Mouse (Mus musculus) neural tube, embryonic 14.5 days (tissue): ENCODE results near the gene Hoxd9. TPM values are rescaled to one million over a fixed set of nuclear protein-coding genes. Genes with fewer than 3 reads are reported as not detected.

ENCODE experiments used
- ATAC-seq: fragments of 200-750 bp; cut with Nextera tagmentation; 2 replicates; pipeline ENCODE4 v1.8.0; 2017; ENCODE audit warnings: low read depth, mild to moderate bottlenecking, moderate TSS enrichment, moderate library complexity
- H3K27ac ChIP-seq: fragments of 300-500 bp; sonication (generic); 2 replicates; pipeline ENCODE4 v1.5.1; 2014; ENCODE audit warnings: low read depth, mild to moderate bottlenecking, control low read depth, low read length, moderate library complexity, mixed read lengths
- H3K27me3 ChIP-seq: fragments of 300-500 bp; sonication (generic); 2 replicates; pipeline ENCODE4 v1.6.1; 2014; ENCODE audit warnings: low read length; ENCODE audit not compliant: control insufficient read depth, insufficient read depth
- H3K36me3 ChIP-seq: fragments of 300-500 bp; sonication (generic); 2 replicates; pipeline ENCODE4 v1.6.1; 2014; ENCODE audit warnings: low read length, mixed read lengths; ENCODE audit not compliant: control insufficient read depth, insufficient read depth
- H3K4me1 ChIP-seq: fragments of 300-500 bp; sonication (generic); 2 replicates; pipeline ENCODE4 v1.6.1; 2014; ENCODE audit warnings: low read length; ENCODE audit not compliant: control insufficient read depth, insufficient read depth
- H3K4me2 ChIP-seq: fragments of 300-500 bp; sonication (generic); 2 replicates; pipeline ENCODE4 v1.6.1; 2014; ENCODE audit warnings: mild to moderate bottlenecking, low read depth, low read length, control low read depth
- H3K4me3 ChIP-seq: fragments of 300-500 bp; sonication (generic); 2 replicates; pipeline ENCODE4 v1.5.1; 2014; ENCODE audit warnings: low read depth, low read length, control low read depth, mixed read lengths
- H3K9ac ChIP-seq: fragments of 300-500 bp; sonication (generic); replicated peaks from 2 replicates; pipeline ENCODE4 v1.6.1; 2014; ENCODE audit warnings: low read depth, mild to moderate bottlenecking, control low read depth, low read length, mixed read lengths
- H3K9me3 ChIP-seq: fragments of 300-500 bp; sonication (generic); 2 replicates; pipeline ENCODE4 v1.6.1; 2016; ENCODE audit warnings: low read length; ENCODE audit not compliant: control insufficient read depth
- WGBS: fragments of 180-500 bp; shearing (Covaris S2); extraction: QIAGEN DNeasy Blood & Tissue Kit; methylation state at CpG from one replicate; pipeline ENCODE4 v1.1.7; 2014; 5-methylcytosine and 5-hydroxymethylcytosine counted together
- polyA plus RNA-seq: library from polyadenylated mRNA; unstranded; fragments of >200 nt; fragmentation: Nextera tagmentation; extraction: Ambion mirVana; gene quantifications from 2 replicates; pipeline ENCODE4 v1.2.1, GENCODE M21; 2014

Hoxd9 gene
- polyA plus RNA-seq, 1 experiment from 2014 or later: 37.4 TPM

GRCm38 (mm10) chr2:74681594-74682531 lies 15.7 kb upstream of the Hoxd9 start:
- Histone ChIP-seq H3K9ac (peak overlapping the region; percentile 66), H3K4me1 (0 out of 2 replicates have a peak, but pooled peaks cover 4% of the 10 kb centered on the region), H3K4me3 (peak overlapping the region; percentile 42), H3K27me3 (peaks cover 53% of the 10 kb centered on the region), H3K9me3 (no peaks in the 10 kb centered on the region), H3K36me3 (no peaks in the 10 kb centered on the region), H3K4me2 (peak overlapping the region; percentile 42), H3K27ac (peak overlapping the region; percentile 81)
- ATAC-seq: peak; percentile 57
- WGBS: under 1% methylated on average over 78 of the region's 78 CpGs

GRCm38 (mm10) chr2:74682796-74683195 lies 14.7 kb upstream of the Hoxd9 start:
- Histone ChIP-seq H3K36me3 (no peaks in the 10 kb centered on the region), H3K27ac (peak overlapping the region; percentile 81), H3K4me3 (peak overlapping the region; percentile 42), H3K9ac (peak overlapping the region; percentile 66), H3K4me2 (peak overlapping the region; percentile 42), H3K4me1 (0 out of 2 replicates have a peak, but pooled peaks cover 4% of the 10 kb centered on the region), H3K9me3 (no peaks in the 10 kb centered on the region), H3K27me3 (peaks cover 49% of the 10 kb centered on the region)
- under 1% methylated on average over 44 of the region's 51 CpGs for WGBS
- ATAC-seq: no peak

GRCm38 (mm10) chr2:74683471-74683951 lies 14.0 kb upstream of the Hoxd9 start:
- H3K4me1 ChIP-seq: 0 out of 2 replicates have a peak, but pooled peaks cover 4% of the 10 kb centered on the region
- peak overlapping the region; percentile 42 for H3K4me3 ChIP-seq
- peaks cover 45% of the 10 kb centered on the region for H3K27me3 ChIP-seq
- H3K9ac ChIP-seq: peak overlapping the region; percentile 66
- ATAC-seq: peak; percentile 45
- under 1% methylated on average over 18 of the region's 18 CpGs for WGBS
- peak overlapping the region; percentile 81; the same call in 1 of the 2 replicates for H3K27ac ChIP-seq
- peak overlapping the region; percentile 41 for H3K4me2 ChIP-seq
- H3K36me3 ChIP-seq: no peaks in the 10 kb centered on the region
- no peaks in the 10 kb centered on the region for H3K9me3 ChIP-seq

- Histone ChIP-seq H3K36me3 (no peaks in the 10 kb centered on the region), H3K27me3 (peaks cover 45% of the 10 kb centered on the region), H3K4me1 (0 out of 2 replicates have a peak, but pooled peaks cover 4% of the 10 kb centered on the region), H3K4me2 (peak overlapping the region; percentile 41), H3K9me3 (no peaks in the 10 kb centered on the region), H3K27ac (no peak overlapping the region), H3K9ac (peak overlapping the region; percentile 66), H3K4me3 (peak overlapping the region; percentile 42)
- no peak for ATAC-seq
- WGBS: 4% methylated on average over 12 of the region's 12 CpGs
These were observed 13.4 kb upstream of the Hoxd9 start for GRCm38 (mm10) chr2:74684106-74684505.

- Histone ChIP-seq H3K27me3 (peaks cover 42% of the 10 kb centered on the region), H3K4me2 (peak overlapping the region; percentile 41; the same call in 1 of the 2 replicates), H3K4me1 (0 out of 2 replicates have a peak, but pooled peaks cover 4% of the 10 kb centered on the region), H3K9ac (no peak overlapping the region), H3K36me3 (no peaks in the 10 kb centered on the region), H3K4me3 (peak overlapping the region; percentile 42; the same call in 1 of the 2 replicates), H3K9me3 (no peaks in the 10 kb centered on the region), H3K27ac (no peak overlapping the region)
- ATAC-seq: no peak
- 10% methylated on average over 4 of the region's 4 CpGs for WGBS
These were observed 12.4 kb upstream of the Hoxd9 start for GRCm38 (mm10) chr2:74685059-74685603.

GRCm38 (mm10) chr2:74686301-74686987 lies 11.1 kb upstream of the Hoxd9 start:
- H3K4me2 ChIP-seq: peak overlapping the region; percentile 44
- peak overlapping the region; percentile 58; the same call in 1 of the 2 replicates for H3K9ac ChIP-seq
- WGBS: 4% methylated on average over 17 of the region's 17 CpGs
- H3K36me3 ChIP-seq: no peaks in the 10 kb centered on the region
- H3K27me3 ChIP-seq: peaks cover 37% of the 10 kb centered on the region
- H3K27ac ChIP-seq: peak overlapping the region; percentile 76; the same call in 1 of the 2 replicates
- H3K4me1 ChIP-seq: peaks cover 4% of the 10 kb centered on the region; the same call in 1 of the 2 replicates
- no peak for ATAC-seq
- peak overlapping the region; percentile 33 for H3K4me3 ChIP-seq
- no peaks in the 10 kb centered on the region for H3K9me3 ChIP-seq

- H3K36me3 ChIP-seq: no peaks in the 10 kb centered on the region
- peak overlapping the region; percentile 44 for H3K4me2 ChIP-seq
- no peak for ATAC-seq
- H3K9ac ChIP-seq: peak overlapping the region; percentile 58
- peak overlapping the region; percentile 33 for H3K4me3 ChIP-seq
- peaks cover 35% of the 10 kb centered on the region for H3K27me3 ChIP-seq
- 1% methylated on average over 27 of the region's 27 CpGs for WGBS
- no peaks in the 10 kb centered on the region for H3K9me3 ChIP-seq
- H3K4me1 ChIP-seq: peaks cover under 1% of the 10 kb centered on the region; the same call in 1 of the 2 replicates
- H3K27ac ChIP-seq: peak overlapping the region; percentile 76
These were observed 10.4 kb upstream of the Hoxd9 start for GRCm38 (mm10) chr2:74686988-74687697.
